Mouse (Mus musculus) forebrain, embryonic 12.5 days (tissue): ENCODE results near the gene 4930558K02Rik. TPM values are rescaled to one million over a fixed set of nuclear protein-coding genes. Genes with fewer than 3 reads are reported as not detected.

Experiments
- ATAC-seq: fragments of 200-750 bp; cut with Nextera tagmentation; 2 replicates; pipeline ENCODE4 v1.8.0; 2017; ENCODE audit warnings: moderate TSS enrichment; ENCODE audit not compliant: low FRiP score
- H3K27ac ChIP-seq: fragments of 300-500 bp; sonication (generic); 2 replicates; pipeline ENCODE4 v1.5.1; 2016; ENCODE audit warnings: mild to moderate bottlenecking
- H3K27me3 ChIP-seq: fragments of 300-500 bp; sonication (generic); 2 replicates; pipeline ENCODE4 v1.6.1; 2016; ENCODE audit warnings: mild to moderate bottlenecking
- H3K36me3 ChIP-seq: fragments of 300-500 bp; sonication (generic); replicated peaks from 2 replicates; pipeline ENCODE4 v1.6.1; 2016; ENCODE audit warnings: mild to moderate bottlenecking
- H3K4me1 ChIP-seq: fragments of 300-500 bp; sonication (generic); 2 replicates; pipeline ENCODE4 v1.6.1; 2016
- H3K4me2 ChIP-seq: fragments of 300-500 bp; sonication (generic); 2 replicates; pipeline ENCODE4 v1.6.1; 2016; ENCODE audit warnings: mild to moderate bottlenecking, moderate library complexity
- H3K4me3 ChIP-seq: fragments of 300-500 bp; sonication (generic); replicated peaks from 2 replicates; pipeline ENCODE4 v1.5.1; 2016; ENCODE audit warnings: mild to moderate bottlenecking
- H3K9ac ChIP-seq: fragments of 300-500 bp; sonication (generic); 2 replicates; pipeline ENCODE4 v1.6.1; 2016; ENCODE audit warnings: mild to moderate bottlenecking
- H3K9me3 ChIP-seq: fragments of 300-500 bp; sonication (generic); 2 replicates; pipeline ENCODE4 v1.6.1; 2016
- WGBS: fragments of 180-500 bp; shearing (Covaris S2); methylation state at CpG from one replicate; pipeline ENCODE4 v1.1.7; 2016; 5-methylcytosine and 5-hydroxymethylcytosine counted together
- polyA plus RNA-seq: library from polyadenylated mRNA; unstranded; fragments of >200 nt; fragmentation: Nextera tagmentation; extraction: Ambion mirVana; gene quantifications from 2 replicates; pipeline ENCODE4 v1.2.1, GENCODE M21; 2016

4930558K02Rik gene
- polyA plus RNA-seq, 1 experiment from 2014 or later = not detected

DNA sequence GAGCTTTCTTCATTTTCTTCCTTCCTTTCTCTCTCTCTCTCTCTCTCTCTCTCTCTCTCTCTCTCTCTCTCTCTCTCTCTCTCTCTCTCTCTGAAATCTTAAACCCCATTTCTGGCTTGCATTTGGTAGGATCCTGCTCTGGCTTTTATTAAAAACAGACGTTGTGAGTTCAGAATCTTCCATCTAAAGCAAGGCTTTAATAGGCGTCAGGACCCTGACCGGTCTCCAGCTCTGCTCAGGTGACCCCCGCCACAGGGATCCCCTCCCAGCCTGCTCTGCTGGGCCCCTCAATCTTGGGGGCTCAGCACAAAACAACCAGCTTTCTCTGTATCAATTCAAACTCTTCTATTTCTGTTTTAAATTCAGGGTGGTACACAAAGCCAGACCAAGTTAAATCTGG lies 28.8 kb upstream of the 4930558K02Rik start:
- no peak for ATAC-seq
- Histone ChIP-seq H3K9me3 (no peaks in the 10 kb centered on the region), H3K36me3 (no peaks in the 10 kb centered on the region), H3K4me3 (no peak overlapping the region), H3K4me2 (no peak overlapping the region), H3K4me1 (peaks cover 28% of the 10 kb centered on the region), H3K9ac (no peak overlapping the region), H3K27me3 (no peaks in the 10 kb centered on the region), H3K27ac (peak overlapping the region; percentile 63; the same call in 1 of the 2 replicates)
- 50% methylated on average over 4 of the region's 4 CpGs for whole genome bisulfite sequencing

DNA sequence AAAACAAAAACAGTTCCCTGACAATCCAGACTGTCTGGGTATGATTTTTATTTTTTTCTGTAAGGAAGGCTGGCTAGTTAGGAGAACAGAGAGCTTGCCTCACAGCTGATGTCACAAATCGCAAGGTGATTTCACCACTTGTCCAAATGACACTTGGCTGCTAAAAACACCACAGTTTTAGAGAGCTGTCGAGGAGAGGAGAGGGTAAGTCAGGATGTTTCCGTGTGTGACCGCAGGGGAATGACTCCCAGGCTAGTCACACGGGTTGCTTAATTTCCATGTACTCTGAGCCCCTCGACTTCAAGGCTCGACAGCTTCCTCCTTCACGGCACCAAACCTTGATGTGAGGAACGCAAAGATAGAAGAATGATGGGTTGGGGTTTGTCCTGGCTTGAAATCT lies 26.7 kb upstream of the 4930558K02Rik start:
- Histone ChIP-seq H3K27ac (no peak overlapping the region), H3K4me2 (no peak overlapping the region), H3K9ac (no peak overlapping the region), H3K27me3 (no peaks in the 10 kb centered on the region), H3K9me3 (no peaks in the 10 kb centered on the region), H3K4me3 (no peak overlapping the region), H3K36me3 (no peaks in the 10 kb centered on the region), H3K4me1 (peaks cover 28% of the 10 kb centered on the region)
- no peak for ATAC-seq
- WGBS = 92% methylated on average over 9 of the region's 9 CpGs

DNA sequence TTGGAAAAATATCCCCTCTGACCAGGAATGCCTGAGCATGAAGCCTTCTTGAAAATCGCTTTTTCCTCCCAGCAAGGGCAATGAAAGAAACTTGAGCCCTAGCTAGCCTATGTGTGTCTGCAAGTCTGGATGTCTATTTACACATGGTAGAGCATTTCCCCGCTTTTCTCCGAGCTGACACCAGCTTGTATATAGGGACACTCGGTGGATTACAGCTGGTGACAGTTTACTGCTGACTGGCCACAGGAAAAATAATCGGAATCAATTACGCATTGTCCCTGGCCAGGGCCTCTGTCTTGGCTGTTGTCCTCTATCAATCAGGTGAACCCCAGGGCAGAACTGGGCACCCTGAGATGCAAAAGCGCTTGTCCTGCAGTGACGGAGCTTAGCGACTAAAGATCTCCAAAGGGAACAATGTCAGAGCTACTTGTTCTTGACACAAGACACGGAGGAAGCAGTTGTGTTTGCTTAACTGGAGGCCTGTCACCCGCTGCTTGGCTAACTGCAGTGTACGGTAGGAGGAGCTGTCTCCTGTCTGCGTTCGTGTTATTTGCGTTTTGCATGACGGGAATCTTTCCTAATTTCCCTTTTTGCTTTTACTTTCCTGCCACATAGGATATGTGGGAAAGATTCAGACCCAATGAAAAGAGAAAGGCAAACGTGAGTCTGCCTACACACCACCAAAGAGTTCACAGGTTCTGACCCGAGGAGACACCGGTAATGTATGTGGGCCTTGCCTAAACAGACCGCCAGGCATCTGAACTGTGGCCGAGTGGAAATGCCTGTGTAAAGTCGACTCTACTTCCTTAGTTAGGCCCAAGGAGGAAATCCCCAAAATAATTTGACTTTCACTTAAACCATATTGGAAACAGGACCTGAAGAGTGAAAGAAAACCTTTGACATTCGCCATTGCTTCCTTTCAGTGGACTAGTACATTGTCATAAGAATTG lies 25.7 kb upstream of the 4930558K02Rik start:
- Histone ChIP-seq H3K27ac (peak overlapping the region; percentile 68), H3K4me2 (peak overlapping the region; percentile 15; the same call in 1 of the 2 replicates)
- 63% methylated on average over 23 of the region's 23 CpGs for WGBS

DNA sequence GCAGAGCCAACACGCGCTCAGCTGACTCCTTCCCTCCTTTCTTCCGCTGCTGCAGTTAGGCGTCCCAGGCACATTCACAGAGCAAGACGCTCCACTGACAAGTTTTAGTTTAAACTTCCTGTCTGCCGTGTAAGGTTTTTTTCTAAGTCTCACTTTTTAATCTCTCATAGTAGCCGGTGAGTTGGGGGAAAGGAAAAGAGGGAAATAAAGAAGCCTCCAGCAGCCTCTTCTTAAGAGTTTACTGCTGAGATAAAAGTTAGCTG lies 25.0 kb upstream of the 4930558K02Rik start:
- Histone ChIP-seq H3K27ac (peak overlapping the region; percentile 68), H3K4me3 (no peak overlapping the region), H3K4me2 (no peak overlapping the region), H3K27me3 (no peaks in the 10 kb centered on the region), H3K4me1 (peaks cover 38% of the 10 kb centered on the region), H3K9me3 (no peaks in the 10 kb centered on the region), H3K36me3 (no peaks in the 10 kb centered on the region), H3K9ac (no peak overlapping the region)
- ATAC-seq = no peak
- WGBS = 44% methylated on average over 7 of the region's 7 CpGs

More for the DNA sequence above, 25.7 kb upstream of the 4930558K02Rik start:
- Histone ChIP-seq H3K9me3 (no peaks in the 10 kb centered on the region), H3K36me3 (no peaks in the 10 kb centered on the region), H3K9ac (0 out of 2 replicates have a peak overlapping the region, but pooled peaks have one; percentile 4), H3K27me3 (no peaks in the 10 kb centered on the region), H3K4me3 (no peak overlapping the region), H3K4me1 (peaks cover 36% of the 10 kb centered on the region)
- peak; percentile 43; the same call in 1 of the 2 replicates for ATAC-seq

DNA sequence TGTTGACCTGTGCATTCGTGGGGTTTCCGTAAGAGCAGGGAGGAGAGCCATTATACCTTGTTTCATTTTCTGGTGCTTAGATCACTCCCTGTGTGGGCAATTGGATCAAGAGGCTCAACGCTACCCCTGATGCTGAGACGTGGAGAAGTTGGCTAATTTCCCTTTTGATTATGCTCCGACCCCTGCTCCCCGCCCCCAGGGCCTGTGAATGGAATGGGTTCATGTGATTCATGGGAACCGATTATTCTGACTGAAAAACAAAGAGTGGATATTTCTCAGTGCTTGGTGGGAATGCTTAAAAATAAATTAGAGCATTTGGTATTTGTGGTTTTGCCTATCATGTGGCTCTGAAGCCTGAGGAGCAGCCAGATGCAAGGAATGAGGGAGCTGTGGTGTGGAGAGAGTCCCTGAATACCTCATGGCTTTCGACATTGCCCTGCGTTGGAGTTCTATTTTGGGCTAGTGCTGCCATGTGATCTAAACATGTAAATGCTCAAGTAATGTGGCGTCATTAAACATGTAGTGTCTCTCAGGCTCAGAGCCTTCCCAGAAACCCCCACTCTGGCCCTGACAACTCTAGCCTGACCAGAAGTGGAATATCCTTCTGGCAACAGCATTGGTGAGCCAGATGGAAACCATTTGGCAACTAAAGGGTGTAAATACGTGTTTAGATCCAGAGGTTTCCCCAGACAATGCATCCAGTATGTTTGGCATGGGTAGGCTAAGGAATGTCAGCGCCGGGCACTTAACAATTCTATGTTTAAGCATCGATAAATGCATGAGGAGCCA lies 24.5 kb upstream of the 4930558K02Rik start:
- H3K4me1 ChIP-seq = peaks cover 41% of the 10 kb centered on the region
- H3K9me3 ChIP-seq = no peaks in the 10 kb centered on the region
- no peak overlapping the region for H3K9ac ChIP-seq
- no peaks in the 10 kb centered on the region for H3K36me3 ChIP-seq
- no peak overlapping the region for H3K4me2 ChIP-seq
- WGBS = 50% methylated on average over 14 of the region's 14 CpGs
- peak overlapping the region; percentile 68; the same call in 1 of the 2 replicates for H3K27ac ChIP-seq
- H3K27me3 ChIP-seq = 0 out of 2 replicates have a peak, but pooled peaks cover 2% of the 10 kb centered on the region
- H3K4me3 ChIP-seq = no peak overlapping the region
- ATAC-seq = no peak

DNA sequence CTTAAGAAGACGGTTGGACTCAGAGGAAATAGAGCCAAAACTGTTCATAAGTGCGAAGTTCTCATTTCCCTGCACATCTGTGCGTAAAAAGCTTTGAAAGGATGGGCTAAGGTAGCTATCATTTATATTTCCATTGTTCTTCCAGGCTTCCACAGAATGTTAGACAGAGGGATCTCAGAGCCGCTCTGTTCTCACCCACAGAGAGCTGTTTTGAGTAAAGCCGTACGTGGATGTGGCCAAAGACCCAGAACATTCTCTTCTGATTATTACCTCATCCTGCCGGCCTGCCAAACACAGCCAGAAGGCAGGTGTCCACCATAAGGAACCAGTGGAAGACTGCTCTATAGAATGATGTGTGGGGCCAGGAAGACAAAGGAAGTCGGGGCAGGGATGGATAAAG lies 21.9 kb upstream of the 4930558K02Rik start:
- H3K36me3 ChIP-seq = no peaks in the 10 kb centered on the region
- H3K9ac ChIP-seq = no peak overlapping the region
- peaks cover 35% of the 10 kb centered on the region for H3K4me1 ChIP-seq
- no peak overlapping the region for H3K27ac ChIP-seq
- no peak overlapping the region for H3K4me3 ChIP-seq
- ATAC-seq = no peak
- 0 out of 2 replicates have a peak, but pooled peaks cover 5% of the 10 kb centered on the region for H3K27me3 ChIP-seq
- no peaks in the 10 kb centered on the region for H3K9me3 ChIP-seq
- WGBS = 79% methylated on average over 8 of the region's 8 CpGs
- H3K4me2 ChIP-seq = no peak overlapping the region

DNA sequence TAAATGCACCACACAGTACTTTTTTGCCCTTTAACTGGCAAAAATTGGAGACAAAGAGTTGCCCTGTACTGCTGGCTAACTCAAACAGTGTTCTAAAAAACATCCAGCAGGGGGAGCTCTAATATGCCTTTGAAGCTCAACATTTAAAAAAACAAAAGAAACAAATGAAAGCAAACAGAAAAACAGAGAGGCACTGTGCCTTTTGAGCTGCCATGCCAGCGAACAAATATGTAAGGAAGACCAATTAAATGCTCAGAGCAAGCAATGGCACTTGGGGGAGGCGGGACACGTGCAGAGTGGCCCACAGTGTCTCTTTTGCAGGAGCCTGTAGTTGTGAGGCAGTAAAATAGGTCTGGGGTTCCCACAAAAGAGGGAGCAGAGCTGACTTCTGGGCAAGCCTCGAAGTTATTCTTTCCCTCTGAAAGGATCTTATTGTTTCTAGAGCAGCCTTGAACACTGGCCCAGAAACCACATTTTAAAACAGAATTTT lies 20.5 kb upstream of the 4930558K02Rik start:
- 0 out of 2 replicates have a peak, but pooled peaks cover 5% of the 10 kb centered on the region for H3K27me3 ChIP-seq
- H3K4me1 ChIP-seq = peaks cover 29% of the 10 kb centered on the region
- H3K27ac ChIP-seq = peak overlapping the region; percentile 84
- H3K36me3 ChIP-seq = no peaks in the 10 kb centered on the region
- no peaks in the 10 kb centered on the region for H3K9me3 ChIP-seq
- ATAC-seq = peak; percentile 86
- H3K9ac ChIP-seq = no peak overlapping the region
- WGBS = 0% methylated on average over 4 of the region's 4 CpGs
- H3K4me2 ChIP-seq = peak overlapping the region; percentile 35; the same call in 1 of the 2 replicates
- H3K4me3 ChIP-seq = no peak overlapping the region

DNA sequence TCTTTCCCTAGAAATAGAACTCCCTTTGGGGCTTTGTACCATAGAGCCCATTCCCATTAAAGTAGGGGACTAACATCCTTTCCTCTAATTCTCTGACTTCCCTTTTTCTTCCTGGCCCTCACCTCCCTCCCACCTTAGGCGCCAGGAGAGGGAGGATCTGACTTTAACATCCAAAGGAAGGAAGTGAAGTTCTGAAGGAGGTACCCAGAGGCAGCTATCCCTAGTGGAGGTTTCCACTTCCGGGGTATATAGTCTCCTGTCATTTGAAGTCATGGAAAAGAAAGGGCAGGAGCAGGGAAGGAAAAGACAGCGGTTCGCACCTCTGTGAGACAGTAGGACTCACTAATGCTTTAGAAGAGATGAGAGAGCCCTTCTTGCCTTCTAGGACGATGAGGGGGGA lies 19.9 kb upstream of the 4930558K02Rik start:
- H3K4me3 ChIP-seq = no peak overlapping the region
- 0 out of 2 replicates have a peak, but pooled peaks have one; percentile 9 for ATAC-seq
- peaks cover 23% of the 10 kb centered on the region for H3K4me1 ChIP-seq
- H3K36me3 ChIP-seq = no peaks in the 10 kb centered on the region
- no peaks in the 10 kb centered on the region for H3K9me3 ChIP-seq
- no peak overlapping the region for H3K4me2 ChIP-seq
- H3K9ac ChIP-seq = no peak overlapping the region
- 0 out of 2 replicates have a peak, but pooled peaks cover 5% of the 10 kb centered on the region for H3K27me3 ChIP-seq
- WGBS = 51% methylated on average over 5 of the region's 5 CpGs
- peak overlapping the region; percentile 54; the same call in 1 of the 2 replicates for H3K27ac ChIP-seq

DNA sequence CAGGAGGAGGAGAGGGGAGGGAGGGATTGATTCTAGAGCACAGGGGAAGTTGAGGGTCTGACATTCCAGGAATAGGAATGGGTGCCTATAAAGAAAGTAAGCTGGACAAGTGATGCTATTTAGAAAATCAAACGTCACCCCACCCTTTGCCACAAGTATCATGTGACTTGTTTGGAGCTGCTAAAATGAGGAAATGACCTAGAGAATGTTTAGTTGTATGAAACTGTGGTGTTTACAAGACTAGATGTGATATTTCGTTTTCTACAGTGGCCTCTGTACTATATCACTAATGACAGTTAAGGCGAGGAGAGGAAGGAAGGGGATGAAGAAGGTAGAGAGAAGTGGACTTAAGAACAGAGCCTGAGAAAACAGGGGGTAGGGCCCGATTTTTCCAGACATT lies 19.3 kb upstream of the 4930558K02Rik start:
- Histone ChIP-seq H3K36me3 (no peaks in the 10 kb centered on the region), H3K4me1 (peaks cover 17% of the 10 kb centered on the region), H3K4me3 (no peak overlapping the region), H3K27me3 (0 out of 2 replicates have a peak, but pooled peaks cover 5% of the 10 kb centered on the region), H3K9ac (no peak overlapping the region), H3K9me3 (no peaks in the 10 kb centered on the region), H3K4me2 (no peak overlapping the region), H3K27ac (no peak overlapping the region)
- 87% methylated on average over 4 of the region's 4 CpGs for WGBS
- no peak for ATAC-seq

DNA sequence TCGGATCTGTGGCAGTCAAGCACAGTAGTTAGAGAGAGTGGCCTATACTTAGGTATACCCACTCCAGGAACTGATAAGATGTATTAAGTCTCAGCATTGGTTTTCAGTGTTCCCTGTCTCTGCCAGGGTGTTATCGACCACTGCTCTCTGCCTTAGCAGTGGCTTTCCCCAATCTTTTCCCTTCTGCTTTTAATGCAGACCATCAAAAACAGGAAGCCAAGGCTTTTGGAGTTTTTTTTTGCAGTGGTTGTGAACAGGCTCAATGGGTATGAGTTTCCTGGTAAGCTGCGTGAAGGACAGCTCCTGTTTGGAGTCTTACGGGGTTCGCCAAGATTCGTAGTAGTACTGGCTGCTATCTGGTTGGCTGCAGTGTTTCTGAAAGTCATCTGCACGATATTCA lies 13.0 kb upstream of the 4930558K02Rik start:
- H3K4me1 ChIP-seq = 0 out of 2 replicates have a peak, but pooled peaks cover 3% of the 10 kb centered on the region
- H3K9ac ChIP-seq = no peak overlapping the region
- H3K27ac ChIP-seq = no peak overlapping the region
- H3K9me3 ChIP-seq = no peaks in the 10 kb centered on the region
- no peaks in the 10 kb centered on the region for H3K27me3 ChIP-seq
- H3K4me2 ChIP-seq = no peak overlapping the region
- ATAC-seq = no peak
- no peak overlapping the region for H3K4me3 ChIP-seq
- 94% methylated on average over 7 of the region's 7 CpGs for WGBS
- H3K36me3 ChIP-seq = no peaks in the 10 kb centered on the region

DNA sequence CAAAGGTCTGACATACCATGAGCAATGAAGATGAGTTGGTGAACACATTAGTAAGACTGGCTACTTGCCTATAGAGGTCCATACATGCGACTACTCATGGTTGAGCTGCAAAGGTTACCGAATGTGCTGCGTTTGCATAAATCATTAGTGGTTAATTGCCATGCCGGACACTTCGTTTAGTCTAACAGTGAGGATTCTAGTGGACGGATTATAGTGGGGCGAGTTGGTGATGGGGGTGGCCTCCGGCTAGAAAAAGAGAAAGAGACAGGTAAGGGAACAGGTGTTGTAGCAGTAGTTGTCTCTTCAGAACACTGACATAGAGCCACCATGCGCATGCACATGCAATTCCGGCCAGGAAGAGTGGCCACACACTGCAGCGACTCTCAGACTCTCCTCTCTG lies 12.4 kb upstream of the 4930558K02Rik start:
- Histone ChIP-seq H3K27me3 (no peaks in the 10 kb centered on the region), H3K4me3 (no peak overlapping the region), H3K4me2 (no peak overlapping the region), H3K9ac (no peak overlapping the region), H3K4me1 (0 out of 2 replicates have a peak, but pooled peaks cover 3% of the 10 kb centered on the region), H3K36me3 (no peaks in the 10 kb centered on the region), H3K9me3 (no peaks in the 10 kb centered on the region), H3K27ac (no peak overlapping the region)
- no peak for ATAC-seq
- WGBS = 92% methylated on average over 11 of the region's 11 CpGs
